Mouse (Mus musculus) ES-Bruce4 (cell line): ENCODE data around the gene Agbl4. TPM values are rescaled to one million over a fixed set of nuclear protein-coding genes. Genes with fewer than 3 reads are reported as not detected.

Experiments
- H3K27ac ChIP-seq: 2 replicates; pipeline ENCODE4 v1.5.1; 2012; ENCODE audit warnings: low read length, inconsistent platforms; ENCODE audit not compliant: insufficient read depth
- H3K27me3 ChIP-seq: 2 replicates; pipeline ENCODE4 v1.6.1; 2012; ENCODE audit warnings: mild to moderate bottlenecking, low read length, inconsistent platforms; ENCODE audit not compliant: control insufficient read depth, poor library complexity, insufficient read depth, severe bottlenecking
- H3K36me3 ChIP-seq: 2 replicates; pipeline ENCODE4 v1.6.1; 2012; ENCODE audit warnings: inconsistent platforms, mild to moderate bottlenecking, low read length, moderate library complexity; ENCODE audit not compliant: control insufficient read depth, poor library complexity, insufficient read depth, severe bottlenecking
- H3K4me1 ChIP-seq: one replicate; pipeline ENCODE4 v1.8.1; 2011; ENCODE audit warnings: low read length; ENCODE audit not compliant: control insufficient read depth, insufficient read depth
- H3K4me3 ChIP-seq: 2 replicates; pipeline ENCODE4 v1.5.1; 2011; ENCODE audit warnings: low read depth, mild to moderate bottlenecking, low read length
- H3K9ac ChIP-seq: 2 replicates; pipeline ENCODE4 v1.6.1; 2012; ENCODE audit warnings: low read depth, mild to moderate bottlenecking, inconsistent platforms; ENCODE audit not compliant: poor library complexity, severe bottlenecking
- H3K9me3 ChIP-seq: replicated peaks from 2 replicates; pipeline ENCODE4 v1.6.1; 2012; ENCODE audit warnings: mild to moderate bottlenecking, low read length, inconsistent platforms; ENCODE audit not compliant: control insufficient read depth, poor library complexity, insufficient read depth, severe bottlenecking
- CTCF ChIP-seq: IDR thresholded peaks from one replicate; pipeline ENCODE4 v1.8.1; 2011; ENCODE audit warnings: low read depth, low read length
- EP300 ChIP-seq: IDR thresholded peaks from 2 replicates; pipeline ENCODE4 v1.6.1; 2011; ENCODE audit warnings: low read depth, low read length; ENCODE audit not compliant: insufficient read depth
- POLR2A ChIP-seq: IDR thresholded peaks from one replicate; pipeline ENCODE4 v1.8.1; 2011; ENCODE audit warnings: low read length; ENCODE audit not compliant: insufficient read depth
- polyA plus RNA-seq: library from polyadenylated mRNA; stranded (reverse); fragments of >200 nt; gene quantifications from 2 replicates; pipeline ENCODE4 v1.2.4, GENCODE M21; 2011; ENCODE audit warnings: low read depth; ENCODE audit not compliant: missing spikeins, insufficient read depth, insufficient read length

Gene Agbl4
- polyA plus RNA-seq, 1 experiment, result not detected

DNA sequence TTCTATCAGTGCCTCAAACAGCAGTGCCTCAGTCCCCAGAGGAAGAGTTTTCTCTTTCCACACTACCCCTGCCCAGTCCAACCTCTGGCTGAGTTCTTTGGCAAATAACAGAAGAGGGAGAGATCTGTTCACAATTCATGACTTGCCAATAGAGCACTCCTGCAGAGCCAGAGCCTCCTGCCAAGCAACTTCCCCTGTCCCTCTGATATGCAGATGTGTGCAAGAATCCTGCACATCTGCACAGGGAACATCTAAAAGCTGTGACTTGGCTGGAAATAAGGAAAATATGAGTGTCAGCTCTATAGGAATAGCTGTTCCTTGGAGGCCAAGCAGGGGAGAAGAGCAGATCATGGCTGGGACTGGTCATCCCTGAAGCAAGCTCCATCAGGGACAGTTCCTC, 993.3 kb downstream of the Agbl4 start:
- H3K27me3 ChIP-seq, result no peaks in the 10 kb centered on the region
- TF ChIP-seq POLR2A, result no peak
- no peak for TF ChIP-seq EP300
- TF ChIP-seq CTCF, result no peak

DNA sequence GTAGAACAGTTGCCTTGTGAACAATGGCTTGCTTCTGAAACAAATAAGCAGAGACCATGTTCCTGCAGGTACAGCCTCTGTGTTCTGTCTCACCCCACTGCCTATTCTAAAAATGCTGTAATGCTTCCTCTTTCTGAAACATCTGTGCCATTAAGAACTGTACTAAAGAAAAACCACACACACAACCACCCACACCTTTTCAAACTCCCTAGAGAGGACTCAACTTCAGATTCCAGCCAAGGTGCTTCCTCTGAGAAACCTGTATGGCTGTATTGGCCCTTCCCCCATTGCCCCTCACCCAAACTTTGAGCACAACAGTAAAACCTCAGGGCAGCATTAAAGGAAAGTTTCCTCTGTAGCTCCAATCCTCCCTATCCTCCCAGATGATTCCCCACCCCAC, 1002.3 kb downstream of the Agbl4 start:
- Histone ChIP-seq H3K4me3 (no peak overlapping the region), H3K4me1 (no peaks in the 10 kb centered on the region), H3K27ac (no peak overlapping the region), H3K9me3 (no peaks in the 10 kb centered on the region), H3K36me3 (no peaks in the 10 kb centered on the region), H3K27me3 (no peaks in the 10 kb centered on the region), H3K9ac (no peak overlapping the region)
- TF ChIP-seq POLR2A (no peak), EP300 (no peak), CTCF (no peak)

More for the DNA sequence above, 993.3 kb downstream of the Agbl4 start:
- H3K4me1 ChIP-seq, result no peaks in the 10 kb centered on the region
- H3K4me3 ChIP-seq, result no peak overlapping the region
- no peaks in the 10 kb centered on the region for H3K9me3 ChIP-seq
- no peak overlapping the region for H3K27ac ChIP-seq
- no peaks in the 10 kb centered on the region for H3K36me3 ChIP-seq
- no peak overlapping the region for H3K9ac ChIP-seq

DNA sequence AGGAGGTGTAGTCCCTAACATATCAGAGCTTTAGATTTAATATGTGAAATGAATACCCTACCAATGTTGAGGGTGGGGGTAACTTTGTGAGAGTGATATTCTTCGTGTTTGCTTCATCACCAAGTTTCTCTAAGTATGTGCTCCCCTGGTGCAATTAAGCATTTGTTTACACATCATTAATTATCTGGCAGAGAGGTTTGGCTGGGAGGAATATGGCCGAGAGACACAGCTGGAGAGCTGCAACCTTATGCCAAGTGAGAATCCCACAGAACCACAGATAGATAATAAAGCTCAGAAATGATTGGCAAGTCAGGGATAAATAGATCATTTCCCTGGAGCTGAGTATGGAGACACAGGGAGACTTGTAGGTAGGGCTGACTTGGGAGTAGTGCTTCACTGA, 1003.2 kb downstream of the Agbl4 start:
- Histone ChIP-seq H3K27me3 (no peaks in the 10 kb centered on the region), H3K27ac (no peak overlapping the region), H3K4me3 (no peak overlapping the region), H3K9ac (no peak overlapping the region), H3K4me1 (no peaks in the 10 kb centered on the region), H3K36me3 (no peaks in the 10 kb centered on the region), H3K9me3 (no peaks in the 10 kb centered on the region)
- TF ChIP-seq CTCF, result no peak
- TF ChIP-seq POLR2A, result no peak
- TF ChIP-seq EP300, result no peak

DNA sequence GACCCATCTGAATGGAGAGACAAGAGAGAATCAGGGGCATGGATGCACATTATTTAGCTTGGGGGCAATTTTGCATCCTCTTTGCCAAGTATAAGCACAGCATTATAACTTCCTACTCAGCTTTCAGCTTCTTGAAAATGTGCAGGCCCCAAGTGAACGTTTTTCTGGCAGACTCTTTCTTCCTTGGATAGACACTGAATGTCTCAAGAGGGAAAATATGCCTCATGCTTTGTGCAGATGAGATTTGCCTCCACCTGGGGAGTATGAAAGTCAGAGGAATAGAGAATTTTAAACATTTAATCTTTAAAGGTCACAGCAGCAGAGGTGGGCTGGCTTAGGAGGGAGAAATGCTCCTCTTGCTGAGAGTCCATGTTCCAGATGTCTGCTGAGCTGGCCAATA, 1005.8 kb downstream of the Agbl4 start:
- H3K27ac ChIP-seq, result no peak overlapping the region
- H3K9ac ChIP-seq, result no peak overlapping the region
- no peaks in the 10 kb centered on the region for H3K27me3 ChIP-seq
- no peaks in the 10 kb centered on the region for H3K36me3 ChIP-seq
- H3K9me3 ChIP-seq, result no peaks in the 10 kb centered on the region
- no peak for TF ChIP-seq POLR2A
- no peak for TF ChIP-seq EP300
- TF ChIP-seq CTCF, result no peak
- no peaks in the 10 kb centered on the region for H3K4me1 ChIP-seq
- H3K4me3 ChIP-seq, result no peak overlapping the region

DNA sequence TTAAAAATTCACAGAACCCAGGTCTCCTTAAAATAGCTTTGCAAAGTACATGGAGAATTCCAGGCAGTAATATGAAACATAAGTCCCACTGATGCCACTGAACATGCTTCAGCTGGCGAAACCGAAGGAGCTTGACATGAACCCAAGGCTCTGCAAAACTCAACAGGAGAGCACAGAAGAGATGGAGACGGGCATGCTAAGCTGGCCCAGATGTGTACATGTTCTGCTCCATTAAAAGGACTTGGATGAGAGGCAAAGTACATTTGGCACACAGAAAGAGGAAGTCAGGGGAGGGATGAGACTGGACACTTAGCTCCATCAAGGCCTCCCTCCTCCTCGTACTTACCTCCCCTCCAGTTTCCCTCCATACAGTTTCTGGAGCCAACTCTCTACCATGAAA, 1013.3 kb downstream of the Agbl4 start:
- no peaks in the 10 kb centered on the region for H3K36me3 ChIP-seq
- H3K9ac ChIP-seq, result no peak overlapping the region
- no peak for TF ChIP-seq POLR2A
- no peak for TF ChIP-seq CTCF
- no peak for TF ChIP-seq EP300
- H3K4me1 ChIP-seq, result no peaks in the 10 kb centered on the region
- H3K27ac ChIP-seq, result no peak overlapping the region
- no peaks in the 10 kb centered on the region for H3K27me3 ChIP-seq
- no peak overlapping the region for H3K4me3 ChIP-seq
- H3K9me3 ChIP-seq, result no peaks in the 10 kb centered on the region

DNA sequence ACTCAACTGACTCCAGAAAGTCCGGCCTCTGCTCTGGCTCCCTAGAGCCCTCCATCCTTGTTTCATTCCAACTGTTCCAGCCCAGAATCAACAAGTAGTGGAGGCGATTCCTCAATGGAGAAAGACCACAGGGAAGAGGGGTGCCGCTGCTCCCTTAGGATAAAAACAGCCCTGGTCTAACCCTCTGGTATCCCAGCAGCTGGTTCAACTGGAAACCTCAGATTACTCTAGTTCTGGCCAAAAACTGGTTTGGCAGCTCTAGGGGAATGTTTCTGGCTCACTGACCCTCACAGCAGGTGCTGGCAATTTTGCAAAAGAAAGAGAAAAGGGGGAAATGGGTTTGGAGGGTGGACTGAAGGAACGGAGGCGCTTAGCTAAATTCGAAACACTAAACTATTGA, 1016.9 kb downstream of the Agbl4 start:
- Histone ChIP-seq H3K36me3 (no peaks in the 10 kb centered on the region; the same call in 1 of the 2 replicates), H3K9me3 (no peaks in the 10 kb centered on the region), H3K27me3 (no peaks in the 10 kb centered on the region), H3K27ac (peak overlapping the region; percentile 25; the same call in 1 of the 2 replicates), H3K9ac (peak overlapping the region; percentile 75), H3K4me3 (peak overlapping the region; percentile 76), H3K4me1 (peaks cover 2% of the 10 kb centered on the region)
- TF ChIP-seq EP300, result no peak
- no peak for TF ChIP-seq CTCF
- no peak for TF ChIP-seq POLR2A
